Mouse (Mus musculus) brain, embryonic 14.5 days (tissue): Measurements from ENCODE around the gene Pld1.

Experiments
- CTCF ChIP-seq: fragments of 200-500 bp; IDR thresholded peaks from 2 replicates; pipeline ENCODE4 v1.5.1; 2012; ENCODE audit warnings: inconsistent platforms, mild to moderate bottlenecking, moderate library complexity, borderline replicate concordance; ENCODE audit not compliant: insufficient read depth, insufficient read length; ENCODE audit errors: extremely low read depth
- POLR2A ChIP-seq: fragments of 200-500 bp; IDR thresholded peaks from 2 replicates; pipeline ENCODE4 v1.6.1; 2012; ENCODE audit warnings: mild to moderate bottlenecking, inconsistent platforms, borderline replicate concordance; ENCODE audit not compliant: poor library complexity, insufficient read depth, insufficient read length, severe bottlenecking; ENCODE audit errors: extremely low read depth

- TF ChIP-seq CTCF (no peak), POLR2A (no peak)
Observed at GRCm38 (mm10) chr3:28061155-28061554, 122.7 kb downstream of the Pld1 start.
